Comparison of ENCODE assay signal across 8 mouse cellular contexts in genomic region chr4:139380207-139380748, GRCm38 (mm10). TPM values are rescaled to one million over a fixed set of nuclear protein-coding genes. Genes with fewer than 3 reads are reported as not detected.
DNase-seq lines count a peak whose midpoint lies in the region; ATAC-seq and TF ChIP-seq lines count a peak whose summit lies in the region.

No protein-coding gene starts in this region.

- 0% methylated on average over 54 of the region's 54 CpGs for WGBS in forebrain, embryonic 15.5 days
- WGBS in lung, adult 2 months, result under 1% methylated on average over 54 of the region's 54 CpGs

- H3K9ac ChIP-seq in ES-E14 (ENCODE audit: insufficient read depth, low read depth, low read length, poor library complexity, severe bottlenecking), result peak overlapping the region; percentile 96
- peak overlapping the region; percentile 90 for H3K9ac ChIP-seq in forebrain, embryonic 15.5 days (replicated peaks)

- H3K4me2 ChIP-seq in forebrain, embryonic 15.5 days (replicated peaks), result peak overlapping the region; percentile 94

- peak overlapping the region; percentile 78 to 97 for H3K4me3 ChIP-seq in ES-E14 (ENCODE audit: insufficient read depth in 1 of 2, low read depth in 1 of 2, low read length in 2 of 2, poor library complexity in 1 of 2, severe bottlenecking in 1 of 2)
- H3K4me3 ChIP-seq in forebrain, embryonic 15.5 days, result peak overlapping the region; percentile 95
- H3K4me3 ChIP-seq in lung, adult 2 months (replicated peaks; ENCODE audit: extremely low read depth, low read depth, low read length), result peak overlapping the region; percentile 99

- H3K4me1 ChIP-seq in ES-E14 (ENCODE audit: control insufficient read depth in 2 of 2, insufficient read depth in 2 of 2, low read length in 2 of 2, poor library complexity in 1 of 2), result peaks cover 0 to 2% of the 10 kb centered on the region in 2 experiments; a peak in 1 of 4 replicates
- peaks cover 31% of the 10 kb centered on the region for H3K4me1 ChIP-seq in forebrain, embryonic 15.5 days
- H3K4me1 ChIP-seq in lung, adult 2 months (ENCODE audit: control insufficient read depth, insufficient read depth, low read length), result peaks cover 3% of the 10 kb centered on the region

- intact Hi-C loops in heart, postnatal 25 days (cut with DNase I), result no loop called here

- peak overlapping the region; percentile 88 for H3K27ac ChIP-seq in ES-E14 (ENCODE audit: insufficient read depth, low read depth, low read length, poor library complexity, severe bottlenecking)
- H3K27ac ChIP-seq in forebrain, embryonic 15.5 days (replicated peaks), result peak overlapping the region; percentile 84

- TF ChIP-seq CTCF in lung, adult 2 months (IDR thresholded peaks at IDR 0.05; ENCODE audit: insufficient read depth, low read length), result no peak

- TF ChIP-seq POLR2A in lung, adult 2 months (IDR thresholded peaks at IDR 0.05; ENCODE audit: borderline replicate concordance, extremely low read depth, low read depth, low read length), result peak; percentile 62; the same call in 1 of the 2 replicates

- H3K9me3 ChIP-seq in ES-E14 (ENCODE audit: control insufficient read depth, insufficient read depth, low read depth, low read length), result no peaks in the 10 kb centered on the region
- H3K9me3 ChIP-seq in forebrain, embryonic 15.5 days, result no peaks in the 10 kb centered on the region

- in situ Hi-C loops in ES-E14 (cut with MboI; ENCODE audit: low sequenced_read_pairs in 2 of 2, unreplicated experiment in 2 of 2), result no loop called here

- peak; percentile 98 for DNase-seq in ES-E14 (ENCODE audit: low read depth, low spot score)
- DNase-seq in cerebellum, adult 11-12 months, result peak; percentile 100
- DNase-seq in heart, postnatal 25 days (ENCODE audit: low spot score), result peak; percentile 99
- DNase-seq in layer of hippocampus, adult 18-20 months (ENCODE audit: low spot score in 2 of 2), result peak; percentile 100
- peak; percentile 100 for DNase-seq in lung, adult 2 months
- peak; percentile 99 to 100 for DNase-seq in thymus, adult 18-20 months

- peak; percentile 96 for ATAC-seq in forebrain, embryonic 15.5 days (replicated peaks)
- ATAC-seq in neutrophil, adult 5-6 weeks (ENCODE audit: extremely low read depth, insufficient number of reproducible peaks, low FRiP score, poor library complexity, severe bottlenecking), result peak; percentile 90

- H3K36me3 ChIP-seq in ES-E14 (ENCODE audit: control insufficient read depth, insufficient read depth, low read length, poor library complexity, severe bottlenecking), result peaks cover 15% of the 10 kb centered on the region
- peaks cover 13% of the 10 kb centered on the region for H3K36me3 ChIP-seq in forebrain, embryonic 15.5 days

- H3K27me3 ChIP-seq in forebrain, embryonic 15.5 days, result no peaks in the 10 kb centered on the region

TF ChIP-seq in ES-E14, 5 proteins besides CTCF, POLR2A, EP300 and RAD21:
- TF ChIP-seq MAFK (IDR thresholded peaks at IDR 0.05; ENCODE audit: insufficient read depth, low read depth, low read length) (no peak), CHD2 (IDR thresholded peaks at IDR 0.05; ENCODE audit: low read depth, low read length) (no peak), HCFC1 (IDR thresholded peaks at IDR 0.05; ENCODE audit: borderline replicate concordance, insufficient read depth, low read length) (peak; percentile 86)

RNA-seq across cellular contexts. Expression of gene Ubr4, which starts 27.9 kb away (rescaled TPM):
- total RNA-seq in ES-E14 (2012; rRNA removed), result 199 and 224 TPM in 2 replicates
- polyA plus RNA-seq in forebrain, embryonic 15.5 days (2015; fragmentation: Nextera tagmentation; extraction: Ambion mirVana), result 79.5 and 85.6 TPM in 2 replicates
- 10 to 100 TPM; 87.4 to 98.3 TPM for total RNA-seq in heart, postnatal 25 days (2021)
- 100 to 1,000 TPM; 162 to 164 TPM for total RNA-seq in layer of hippocampus, adult 18-20 months (2021)
- 163 and 183 TPM in 2 replicates for polyA plus RNA-seq in lung, adult 2 months (2012; rRNA removed)
- total RNA-seq in neutrophil, adult 5-6 weeks (2017), result 114 and 118 TPM in 2 replicates

RNA-seq across cellular contexts. Expression of gene Emc1, which starts 27.9 kb away (rescaled TPM):
- total RNA-seq in ES-E14 (2012; rRNA removed), result 88.0 and 136 TPM in 2 replicates
- 37.9 and 38.8 TPM in 2 replicates for polyA plus RNA-seq in forebrain, embryonic 15.5 days (2015; fragmentation: Nextera tagmentation; extraction: Ambion mirVana)
- total RNA-seq in heart, postnatal 25 days (2021), result 10 to 100 TPM; 42.0 to 45.1 TPM
- total RNA-seq in layer of hippocampus, adult 18-20 months (2021), result 10 to 100 TPM; 87.2 to 93.6 TPM
- polyA plus RNA-seq in lung, adult 2 months (2012; rRNA removed), result 38.3 and 42.7 TPM in 2 replicates
- 21.0 and 34.7 TPM in 2 replicates for total RNA-seq in neutrophil, adult 5-6 weeks (2017)

RNA-seq across cellular contexts. Expression of gene Mrto4, which starts 27.9 kb away (rescaled TPM):
- 290 and 318 TPM in 2 replicates for total RNA-seq in ES-E14 (2012; rRNA removed)
- polyA plus RNA-seq in forebrain, embryonic 15.5 days (2015; fragmentation: Nextera tagmentation; extraction: Ambion mirVana), result 109 and 115 TPM in 2 replicates
- total RNA-seq in heart, postnatal 25 days (2021), result 10 to 100 TPM; 30.1 to 30.5 TPM
- total RNA-seq in layer of hippocampus, adult 18-20 months (2021), result 10 to 100 TPM; 44.0 to 45.9 TPM
- polyA plus RNA-seq in lung, adult 2 months (2012; rRNA removed), result 12.4 and 17.9 TPM in 2 replicates
- 23.4 and 25.8 TPM in 2 replicates for total RNA-seq in neutrophil, adult 5-6 weeks (2017)

Comparison
In these comparisons a context has a peak if more than half of its experiments do, and no peak if none do; other contexts are left out.
1. Peak in every context shown above with its lines: DNase-seq, ATAC-seq, H3K4me3 ChIP-seq and H3K27ac ChIP-seq.